Mouse (Mus musculus): Measurements from ENCODE around the gene Vmn1r123. TPM values are rescaled to one million over a fixed set of nuclear protein-coding genes. Genes with fewer than 3 reads are reported as not detected.
"Not testable (repeated sequence)": the region's sequence is repeated elsewhere in the genome, so short reads cannot be mapped to it uniquely, and the experiment has no call there.

The Vmn1r123 gene
- polyA plus RNA-seq (2015; fragmentation: Nextera tagmentation; extraction: Ambion mirVana), result not detected in 2 replicates

GRCm38 (mm10) chr7:21161885-21162284, at the start of gene Vmn1r123:
TSS of gene Vmn1r123 (plus strand) at chr7:21162185.
- H3K27me3 ChIP-seq; H3K4me1 ChIP-seq; H3K4me3 ChIP-seq; ATAC-seq; H3K36me3 ChIP-seq (ENCODE audit: poor library complexity, severe bottlenecking); H3K9me3 ChIP-seq (replicated peaks); H3K27ac ChIP-seq; H3K9ac ChIP-seq; H3K4me2 ChIP-seq: not testable (repeated sequence)
- 29% methylated on average over 1 of the region's 3 CpGs for WGBS

GRCm38 (mm10) chr7:21134028-21134427, 28.0 kb upstream of the Vmn1r123 start, which contains the start of gene Vmn1r122:
TSS of gene Vmn1r122 (minus strand) at chr7:21134128.
- not testable (repeated sequence) for H3K9me3 ChIP-seq (replicated peaks); H3K9ac ChIP-seq; H3K4me3 ChIP-seq; H3K4me1 ChIP-seq; H3K27me3 ChIP-seq; ATAC-seq; H3K4me2 ChIP-seq; H3K36me3 ChIP-seq (ENCODE audit: poor library complexity, severe bottlenecking); H3K27ac ChIP-seq
- 54% methylated on average over 3 of the region's 3 CpGs for WGBS

GRCm38 (mm10) chr7:21190323-21190722, 28.3 kb downstream of the Vmn1r123 start, which contains the start of gene Gm5157:
TSS of gene Gm5157 (minus strand) at chr7:21190423.
- H3K9me3 ChIP-seq (replicated peaks); H3K4me2 ChIP-seq; ATAC-seq; H3K4me1 ChIP-seq; H3K27me3 ChIP-seq; H3K36me3 ChIP-seq (ENCODE audit: poor library complexity, severe bottlenecking); H3K4me3 ChIP-seq; H3K9ac ChIP-seq; H3K27ac ChIP-seq: not testable (repeated sequence)
- 21% methylated on average over 1 of the region's 2 CpGs for WGBS

Other genes with a start within 250 kb of the Vmn1r123 start
- not detected in 2 replicates for gene Vmn1r118, start 249.8 kb upstream of the Vmn1r123 start, polyA plus RNA-seq (2015; fragmentation: Nextera tagmentation; extraction: Ambion mirVana)
- not detected in 2 replicates for gene Vmn1r119, start 149.7 kb upstream of the Vmn1r123 start, polyA plus RNA-seq (2015; fragmentation: Nextera tagmentation; extraction: Ambion mirVana)
- gene Vmn1r120, start 108.4 kb upstream of the Vmn1r123 start, polyA plus RNA-seq (2015; fragmentation: Nextera tagmentation; extraction: Ambion mirVana), result not detected in 2 replicates
- gene Vmn1r121, start 63.7 kb upstream of the Vmn1r123 start, polyA plus RNA-seq (2015; fragmentation: Nextera tagmentation; extraction: Ambion mirVana), result not detected in 2 replicates
- not detected in 2 replicates for gene Vmn1r122, start 28.1 kb upstream of the Vmn1r123 start, polyA plus RNA-seq (2015; fragmentation: Nextera tagmentation; extraction: Ambion mirVana)
- not detected in 2 replicates for gene Gm5157, start 28.2 kb downstream of the Vmn1r123 start, polyA plus RNA-seq (2015; fragmentation: Nextera tagmentation; extraction: Ambion mirVana)
- gene Vmn1r124, start 98.4 kb downstream of the Vmn1r123 start, polyA plus RNA-seq (2015; fragmentation: Nextera tagmentation; extraction: Ambion mirVana), result not detected in 2 replicates
- gene Vmn1r125, start 110.0 kb downstream of the Vmn1r123 start, polyA plus RNA-seq (2015; fragmentation: Nextera tagmentation; extraction: Ambion mirVana), result not detected in 2 replicates
- not detected in 2 replicates for gene Vmn1r126, start 139.3 kb downstream of the Vmn1r123 start, polyA plus RNA-seq (2015; fragmentation: Nextera tagmentation; extraction: Ambion mirVana)
- not detected in 2 replicates for gene Vmn1r127, start 157.7 kb downstream of the Vmn1r123 start, polyA plus RNA-seq (2015; fragmentation: Nextera tagmentation; extraction: Ambion mirVana)
- not detected in 2 replicates for gene Vmn1r128, start 187.2 kb downstream of the Vmn1r123 start, polyA plus RNA-seq (2015; fragmentation: Nextera tagmentation; extraction: Ambion mirVana)
- gene Vmn1r129, start 199.1 kb downstream of the Vmn1r123 start, polyA plus RNA-seq (2015; fragmentation: Nextera tagmentation; extraction: Ambion mirVana), result not detected in 2 replicates

Measured in forebrain, embryonic 13.5 days (tissue).